Comparison of ENCODE assay signal across 9 mouse cellular contexts in the genomic region with DNA sequence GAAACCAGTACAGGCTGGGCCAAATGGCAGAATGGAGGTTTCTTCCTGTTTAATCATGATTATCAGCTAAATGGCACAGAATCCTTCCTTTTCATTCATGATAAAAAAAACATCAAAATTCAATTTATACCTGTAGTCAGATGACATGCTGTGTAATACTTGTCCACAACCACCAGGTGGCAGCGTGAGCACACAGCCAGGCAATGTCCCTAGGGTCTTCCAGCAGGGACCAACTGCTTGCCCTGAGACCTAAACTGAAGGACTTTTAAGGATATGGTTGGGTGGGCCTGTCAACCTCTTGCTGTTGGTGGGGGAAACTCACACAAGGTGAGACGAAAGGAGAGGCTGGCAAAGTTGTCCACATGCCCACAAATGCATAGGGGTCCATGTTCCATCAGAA. TPM values are rescaled to one million over a fixed set of nuclear protein-coding genes. Genes with fewer than 3 reads are reported as not detected.
DNase-seq lines count a peak whose midpoint lies in the region; ATAC-seq and TF ChIP-seq lines count a peak whose summit lies in the region.
"Had no signal": no experiment of that assay in that cellular context is flagged by ENCODE, and none has a peak within 500 bp of the region (broad histone marks: within the 10 kb centered on the region; RNA-seq: fewer than 3 reads in every experiment).

No protein-coding gene starts in this region.

- H3K4me2 ChIP-seq in forebrain, embryonic 13.5 days = no peak overlapping the region
- H3K4me2 ChIP-seq in forebrain, embryonic 16.5 days (ENCODE audit: low read length) = no peak overlapping the region
- H3K4me2 ChIP-seq in embryonic facial prominence, embryonic 11.5 days (ENCODE audit: low read depth, low read length) = no peak overlapping the region
- no peak overlapping the region for H3K4me2 ChIP-seq in hindbrain, postnatal 0 days (ENCODE audit: low read depth, low read length)
- H3K4me2 ChIP-seq: stomach, embryonic 15.5 days had no signal

- H3K36me3 ChIP-seq in forebrain, embryonic 13.5 days (ENCODE audit: poor library complexity, severe bottlenecking) = peaks cover 68% of the 10 kb centered on the region
- H3K36me3 ChIP-seq in forebrain, embryonic 16.5 days (ENCODE audit: control insufficient read depth, insufficient read depth) = no peaks in the 10 kb centered on the region; the same call in 1 of the 2 replicates
- no peaks in the 10 kb centered on the region for H3K36me3 ChIP-seq in embryonic facial prominence, embryonic 11.5 days (replicated peaks; ENCODE audit: control insufficient read depth, insufficient read depth, low read depth, low read length)
- H3K36me3 ChIP-seq in hindbrain, postnatal 0 days (ENCODE audit: insufficient read depth, low read length) = peaks cover 6% of the 10 kb centered on the region
- H3K36me3 ChIP-seq in splenic B cell, adult 2 months (ENCODE audit: control insufficient read depth, insufficient read depth, low read length, poor library complexity, severe bottlenecking) = peaks cover 12% of the 10 kb centered on the region

- no peak for ATAC-seq in forebrain, embryonic 13.5 days
- ATAC-seq in forebrain, embryonic 16.5 days = no peak; the same call in 1 of the 2 replicates
- no peak for ATAC-seq in embryonic facial prominence, embryonic 11.5 days (replicated peaks; ENCODE audit: insufficient number of reproducible peaks, low FRiP score, low TSS enrichment, low read depth)
- no peak for ATAC-seq in hindbrain, postnatal 0 days
- peak; percentile 67; the same call in 1 of the 2 replicates for ATAC-seq in megakaryocyte, adult 5-6 weeks (ENCODE audit: poor library complexity, severe bottlenecking)

- H3K9ac ChIP-seq in forebrain, embryonic 13.5 days = peak overlapping the region; percentile 30; the same call in 1 of the 2 replicates
- H3K9ac ChIP-seq in forebrain, embryonic 16.5 days (replicated peaks; ENCODE audit: low read depth, low read length) = no peak overlapping the region
- no peak overlapping the region; the same call in 1 of the 2 replicates for H3K9ac ChIP-seq in embryonic facial prominence, embryonic 11.5 days (replicated peaks; ENCODE audit: low read length)
- no peak overlapping the region for H3K9ac ChIP-seq in hindbrain, postnatal 0 days (replicated peaks; ENCODE audit: low read length)
- H3K9ac ChIP-seq: stomach, embryonic 15.5 days had no signal

- H3K4me1 ChIP-seq in forebrain, embryonic 13.5 days = peaks cover 9% of the 10 kb centered on the region
- 0 out of 2 replicates have a peak, but pooled peaks cover 3% of the 10 kb centered on the region for H3K4me1 ChIP-seq in forebrain, embryonic 16.5 days (replicated peaks; ENCODE audit: control insufficient read depth, insufficient read depth, low read length)
- H3K4me1 ChIP-seq in embryonic facial prominence, embryonic 11.5 days (ENCODE audit: control insufficient read depth, insufficient read depth, low read length) = 0 out of 2 replicates have a peak, but pooled peaks cover 2% of the 10 kb centered on the region
- no peaks in the 10 kb centered on the region for H3K4me1 ChIP-seq in hindbrain, postnatal 0 days (ENCODE audit: insufficient read depth, low read length)

- peak; percentile 97 for TF ChIP-seq CTCF in hindbrain, postnatal 0 days (IDR thresholded peaks at IDR 0.05; ENCODE audit: low read depth)

- DNase-seq in urinary bladder, postnatal 14 days (ENCODE audit: low spot score) = peak; percentile 53
- DNase-seq in urinary bladder, postnatal 4 days (ENCODE audit: low spot score in 2 of 2) = no peak
- DNase-seq in embryonic facial prominence, embryonic 11.5 days (ENCODE audit: low spot score) = peak; percentile 84
- DNase-seq in hindbrain, postnatal 0 days (ENCODE audit: low spot score) = peak; percentile 87
- DNase-seq in splenic B cell, adult 2 months (ENCODE audit: low read depth, low spot score) = peak; percentile 74

- no peak overlapping the region for H3K4me3 ChIP-seq in forebrain, embryonic 13.5 days
- H3K4me3 ChIP-seq in forebrain, embryonic 16.5 days (replicated peaks; ENCODE audit: low read length) = no peak overlapping the region
- H3K4me3 ChIP-seq in embryonic facial prominence, embryonic 11.5 days (ENCODE audit: low read depth, low read length) = no peak overlapping the region
- H3K4me3 ChIP-seq in hindbrain, postnatal 0 days (ENCODE audit: low read length) = no peak overlapping the region
- H3K4me3 ChIP-seq: stomach, embryonic 15.5 days had no signal

- H3K9me3 ChIP-seq in forebrain, embryonic 13.5 days (replicated peaks) = no peaks in the 10 kb centered on the region
- H3K9me3 ChIP-seq in forebrain, embryonic 16.5 days (ENCODE audit: control insufficient read depth, low read length) = no peaks in the 10 kb centered on the region
- no peaks in the 10 kb centered on the region for H3K9me3 ChIP-seq in embryonic facial prominence, embryonic 11.5 days (replicated peaks; ENCODE audit: control insufficient read depth, low read length)
- H3K9me3 ChIP-seq in hindbrain, postnatal 0 days (ENCODE audit: low read length) = no peaks in the 10 kb centered on the region
- H3K9me3 ChIP-seq: stomach, embryonic 15.5 days had no signal

- H3K27ac ChIP-seq in forebrain, embryonic 13.5 days = peak overlapping the region; percentile 2; the same call in 1 of the 2 replicates
- no peak overlapping the region for H3K27ac ChIP-seq in forebrain, embryonic 16.5 days (ENCODE audit: low read length)
- H3K27ac ChIP-seq in embryonic facial prominence, embryonic 11.5 days (replicated peaks; ENCODE audit: low read depth, low read length) = no peak overlapping the region
- no peak overlapping the region for H3K27ac ChIP-seq in hindbrain, postnatal 0 days
- H3K27ac ChIP-seq: stomach, embryonic 15.5 days had no signal

- H3K27me3 ChIP-seq in forebrain, embryonic 13.5 days = no peaks in the 10 kb centered on the region
- no peaks in the 10 kb centered on the region for H3K27me3 ChIP-seq in forebrain, embryonic 16.5 days (replicated peaks; ENCODE audit: control insufficient read depth, insufficient read depth, low read length)
- H3K27me3 ChIP-seq in embryonic facial prominence, embryonic 11.5 days (ENCODE audit: control insufficient read depth, insufficient read depth, low read length) = no peaks in the 10 kb centered on the region
- no peaks in the 10 kb centered on the region for H3K27me3 ChIP-seq in hindbrain, postnatal 0 days (ENCODE audit: insufficient read depth, low read length)
- no peaks in the 10 kb centered on the region for H3K27me3 ChIP-seq in splenic B cell, adult 2 months (ENCODE audit: control insufficient read depth, insufficient read depth, low read length, poor library complexity, severe bottlenecking)
- H3K27me3 ChIP-seq: stomach, embryonic 15.5 days had no signal

- WGBS in forebrain, embryonic 13.5 days = 2% methylated on average over 2 of the region's 2 CpGs
- WGBS in forebrain, embryonic 16.5 days = 5% methylated on average over 2 of the region's 2 CpGs
- 8% methylated on average over 2 of the region's 2 CpGs for WGBS in embryonic facial prominence, embryonic 11.5 days
- 7% methylated on average over 2 of the region's 2 CpGs for WGBS in hindbrain, postnatal 0 days

RNA-seq across cellular contexts. Expression of gene Ndufaf8, which starts 12.3 kb away (rescaled TPM):
- polyA plus RNA-seq in forebrain, embryonic 13.5 days (2015; fragmentation: Nextera tagmentation; extraction: Ambion mirVana) = 59.2 and 60.5 TPM in 2 replicates
- polyA plus RNA-seq in forebrain, embryonic 16.5 days (2015; fragmentation: Nextera tagmentation; extraction: Ambion mirVana) = 49.4 and 53.3 TPM in 2 replicates
- 57.5 and 61.4 TPM in 2 replicates for polyA plus RNA-seq in embryonic facial prominence, embryonic 11.5 days (2014; fragmentation: Nextera tagmentation; extraction: Ambion mirVana)
- 56.1 and 82.6 TPM in 2 replicates for total RNA-seq in hindbrain, postnatal 0 days (2014; rRNA removed)
- polyA plus RNA-seq in hindbrain, postnatal 0 days (2015; fragmentation: Nextera tagmentation; extraction: Ambion mirVana) = 62.7 and 70.2 TPM in 2 replicates
- 9.6 and 21.6 TPM in 2 replicates for total RNA-seq in megakaryocyte, adult 5-6 weeks (2015)
- total RNA-seq in megakaryocyte, adult 5-6 weeks (2017) = 11.7 and 16.2 TPM in 2 replicates

RNA-seq across cellular contexts. Expression of gene Tepsin, which starts 12.5 kb away (rescaled TPM):
- polyA plus RNA-seq in forebrain, embryonic 13.5 days (2015; fragmentation: Nextera tagmentation; extraction: Ambion mirVana) = 18.0 and 19.0 TPM in 2 replicates
- 16.6 and 21.7 TPM in 2 replicates for polyA plus RNA-seq in forebrain, embryonic 16.5 days (2015; fragmentation: Nextera tagmentation; extraction: Ambion mirVana)
- 10.5 and 12.3 TPM in 2 replicates for polyA plus RNA-seq in embryonic facial prominence, embryonic 11.5 days (2014; fragmentation: Nextera tagmentation; extraction: Ambion mirVana)
- 30.6 and 31.6 TPM in 2 replicates for total RNA-seq in hindbrain, postnatal 0 days (2014; rRNA removed)
- 13.8 and 14.8 TPM in 2 replicates for polyA plus RNA-seq in hindbrain, postnatal 0 days (2015; fragmentation: Nextera tagmentation; extraction: Ambion mirVana)
- total RNA-seq in megakaryocyte, adult 5-6 weeks (2015) = 13.4 and 14.3 TPM in 2 replicates
- 14.8 and 18.8 TPM in 2 replicates for total RNA-seq in megakaryocyte, adult 5-6 weeks (2017)

RNA-seq across cellular contexts. Expression of gene Cep131, which starts 24.4 kb away (rescaled TPM):
- 26.9 and 28.8 TPM in 2 replicates for polyA plus RNA-seq in forebrain, embryonic 13.5 days (2015; fragmentation: Nextera tagmentation; extraction: Ambion mirVana)
- 32.9 and 33.8 TPM in 2 replicates for polyA plus RNA-seq in forebrain, embryonic 16.5 days (2015; fragmentation: Nextera tagmentation; extraction: Ambion mirVana)
- 25.3 and 28.1 TPM in 2 replicates for polyA plus RNA-seq in embryonic facial prominence, embryonic 11.5 days (2014; fragmentation: Nextera tagmentation; extraction: Ambion mirVana)
- total RNA-seq in hindbrain, postnatal 0 days (2014; rRNA removed) = 18.5 and 18.7 TPM in 2 replicates
- polyA plus RNA-seq in hindbrain, postnatal 0 days (2015; fragmentation: Nextera tagmentation; extraction: Ambion mirVana) = 23.3 and 26.4 TPM in 2 replicates
- total RNA-seq in megakaryocyte, adult 5-6 weeks (2015) = 5.2 and 5.8 TPM in 2 replicates
- total RNA-seq in megakaryocyte, adult 5-6 weeks (2017) = 9.3 and 16.3 TPM in 2 replicates

RNA-seq across cellular contexts. Expression of gene Slc38a10, which starts 40.1 kb away (rescaled TPM):
- 76.8 and 92.2 TPM in 2 replicates for polyA plus RNA-seq in forebrain, embryonic 13.5 days (2015; fragmentation: Nextera tagmentation; extraction: Ambion mirVana)
- 106 and 110 TPM in 2 replicates for polyA plus RNA-seq in forebrain, embryonic 16.5 days (2015; fragmentation: Nextera tagmentation; extraction: Ambion mirVana)
- polyA plus RNA-seq in embryonic facial prominence, embryonic 11.5 days (2014; fragmentation: Nextera tagmentation; extraction: Ambion mirVana) = 47.8 and 50.0 TPM in 2 replicates
- total RNA-seq in hindbrain, postnatal 0 days (2014; rRNA removed) = 167 and 178 TPM in 2 replicates
- polyA plus RNA-seq in hindbrain, postnatal 0 days (2015; fragmentation: Nextera tagmentation; extraction: Ambion mirVana) = 95.9 and 101 TPM in 2 replicates
- total RNA-seq in megakaryocyte, adult 5-6 weeks (2015) = 23.4 and 27.7 TPM in 2 replicates
- 31.9 and 32.6 TPM in 2 replicates for total RNA-seq in megakaryocyte, adult 5-6 weeks (2017)

Comparison
In these comparisons a context has a peak if more than half of its experiments do, and no peak if none do; other contexts are left out.
1. DNase-seq: peak in urinary bladder, postnatal 14 days (single experiment), embryonic facial prominence, embryonic 11.5 days (single experiment), hindbrain, postnatal 0 days (single experiment) and splenic B cell, adult 2 months (single experiment); none in urinary bladder, postnatal 4 days (0 of 2).